Mouse (Mus musculus): ENCODE measurements at regions not wholly inside any gene's neighbourhood (a gene's known extent, or its start where the extent isn't known, plus 50 kb on each side); places are given as distances from the start of the nearest gene placed in this dataset.

DNA sequence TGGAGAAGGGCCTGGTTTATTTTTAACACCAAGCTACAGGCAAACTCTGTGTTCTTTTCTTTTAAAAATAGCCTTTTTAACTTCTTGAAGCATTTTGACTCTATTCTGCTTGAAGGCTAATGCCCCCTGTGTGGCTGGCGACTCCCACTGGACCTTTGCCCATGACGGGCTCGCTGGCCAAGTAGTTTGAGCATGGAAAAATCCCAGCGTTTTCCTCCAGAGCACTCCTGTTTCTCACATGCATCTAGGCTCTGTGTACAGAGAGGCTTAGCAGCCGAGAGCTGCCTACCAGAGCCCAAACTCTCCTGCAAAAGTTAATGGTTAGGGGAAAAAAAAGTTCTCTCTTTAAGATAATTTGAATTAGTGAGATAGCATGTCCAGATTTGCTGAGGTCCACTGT is 52.7 kb upstream of the Anapc15-ps start:
- TF ChIP-seq CTCF (IDR thresholded peaks at IDR 0.05; ENCODE audit: extremely low read depth, insufficient read depth, insufficient read length, insufficient replicate concordance) (no peak), POLR2A (IDR thresholded peaks at IDR 0.05; ENCODE audit: low read depth, low read length) (no peak)
